8 mouse cellular contexts compared by ENCODE assay signal in genomic region chr12:111671431-111671902, GRCm38 (mm10). TPM values are rescaled to one million over a fixed set of nuclear protein-coding genes. Genes with fewer than 3 reads are reported as not detected.
DNase-seq lines count a peak whose midpoint lies in the region; ATAC-seq lines count a peak whose summit lies in the region.

No protein-coding gene starts in this region.

- peak overlapping the region; percentile 70 for H3K4me2 ChIP-seq in embryonic facial prominence, embryonic 12.5 days (replicated peaks)

- under 1% methylated on average over 34 of the region's 34 CpGs for WGBS in embryonic facial prominence, embryonic 12.5 days

- H3K36me3 ChIP-seq in embryonic facial prominence, embryonic 12.5 days = no peaks in the 10 kb centered on the region

- H3K4me1 ChIP-seq in embryonic facial prominence, embryonic 12.5 days = peaks cover 24% of the 10 kb centered on the region

- intact Hi-C loops in heart, postnatal 25 days (cut with DNase I) = no loop called here

- peak; percentile 63 for DNase-seq in adrenal gland, postnatal 10 days
- peak; percentile 39 for DNase-seq in heart, postnatal 25 days (ENCODE audit: low spot score)
- peak; percentile 84 for DNase-seq in layer of hippocampus, adult 9-11 months
- peak; percentile 73 for DNase-seq in lung, postnatal 14 days
- DNase-seq in right cerebral cortex, adult 18-20 months = peak; percentile 85
- no peak for DNase-seq in spleen, postnatal 14 days (ENCODE audit: low spot score in 2 of 2)

- peak; percentile 67 for ATAC-seq in CD4-positive, CD25-positive, alpha-beta regulatory T cell, adult 4 months
- no peak for ATAC-seq in embryonic facial prominence, embryonic 12.5 days (ENCODE audit: insufficient number of reproducible peaks, insufficient read depth, low FRiP score, low TSS enrichment)

- H3K9me3 ChIP-seq in embryonic facial prominence, embryonic 12.5 days = no peaks in the 10 kb centered on the region

- peak overlapping the region; percentile 54 for H3K4me3 ChIP-seq in embryonic facial prominence, embryonic 12.5 days

- peaks cover 55% of the 10 kb centered on the region for H3K27me3 ChIP-seq in embryonic facial prominence, embryonic 12.5 days

- H3K9ac ChIP-seq in embryonic facial prominence, embryonic 12.5 days = peak overlapping the region; percentile 57

- no peak overlapping the region for H3K27ac ChIP-seq in embryonic facial prominence, embryonic 12.5 days

RNA-seq across cellular contexts. Expression of gene Ckb, which starts 0.7 kb away (rescaled TPM):
- 10 to 100 TPM; 24.1 to 30.0 TPM for polyA plus RNA-seq in CD4-positive, CD25-positive, alpha-beta regulatory T cell, adult 4 months (2017; shearing (Covaris generic))
- 10 to 100 TPM; 46.2 to 53.1 TPM for total RNA-seq in adrenal gland, postnatal 10 days (2021)
- polyA plus RNA-seq in embryonic facial prominence, embryonic 12.5 days (2016; fragmentation: Nextera tagmentation; extraction: Ambion mirVana) = 339 and 355 TPM in 2 replicates
- total RNA-seq in heart, postnatal 25 days (2021) = 10 to 100 TPM; 91.2 to 98.8 TPM

RNA-seq across cellular contexts. Expression of gene Trmt61a, which starts 6.4 kb away (rescaled TPM):
- polyA plus RNA-seq in CD4-positive, CD25-positive, alpha-beta regulatory T cell, adult 4 months (2017; shearing (Covaris generic)) = 1 to 10 TPM; 2.9 to 4.8 TPM
- total RNA-seq in adrenal gland, postnatal 10 days (2021) = 10 to 100 TPM in 1 of 2 experiments, 1 to 10 TPM in 1; 9.5 to 11.3 TPM
- 13.3 and 15.1 TPM in 2 replicates for polyA plus RNA-seq in embryonic facial prominence, embryonic 12.5 days (2016; fragmentation: Nextera tagmentation; extraction: Ambion mirVana)
- 1 to 10 TPM; 4.4 to 5.7 TPM for total RNA-seq in heart, postnatal 25 days (2021)

RNA-seq across cellular contexts. Expression of gene Bag5, which starts 41.6 kb away (rescaled TPM):
- polyA plus RNA-seq in CD4-positive, CD25-positive, alpha-beta regulatory T cell, adult 4 months (2017; shearing (Covaris generic)) = 10 to 100 TPM; 32.5 to 37.9 TPM
- total RNA-seq in adrenal gland, postnatal 10 days (2021) = 10 to 100 TPM; 32.1 to 35.4 TPM
- polyA plus RNA-seq in embryonic facial prominence, embryonic 12.5 days (2016; fragmentation: Nextera tagmentation; extraction: Ambion mirVana) = 59.7 and 61.3 TPM in 2 replicates
- 10 to 100 TPM; 19.4 to 21.2 TPM for total RNA-seq in heart, postnatal 25 days (2021)

RNA-seq across cellular contexts. Expression of gene Apopt1, which starts 41.6 kb away (rescaled TPM):
- polyA plus RNA-seq in CD4-positive, CD25-positive, alpha-beta regulatory T cell, adult 4 months (2017; shearing (Covaris generic)) = 10 to 100 TPM; 69.2 to 69.5 TPM
- total RNA-seq in adrenal gland, postnatal 10 days (2021) = 10 to 100 TPM; 69.0 to 72.8 TPM
- polyA plus RNA-seq in embryonic facial prominence, embryonic 12.5 days (2016; fragmentation: Nextera tagmentation; extraction: Ambion mirVana) = 53.0 and 59.7 TPM in 2 replicates
- 10 to 100 TPM; 32.1 to 36.4 TPM for total RNA-seq in heart, postnatal 25 days (2021)

Comparison
In these comparisons a context has a peak if more than half of its experiments do, and no peak if none do; other contexts are left out.
1. DNase-seq: peak in adrenal gland, postnatal 10 days (single experiment), heart, postnatal 25 days (single experiment), layer of hippocampus, adult 9-11 months (single experiment), lung, postnatal 14 days (single experiment) and right cerebral cortex, adult 18-20 months (single experiment); none in spleen, postnatal 14 days (0 of 2).